Mouse (Mus musculus) left cerebral cortex, postnatal 36 days (tissue): Measurements from ENCODE around the gene Prpf38b. TPM values are rescaled to one million over a fixed set of nuclear protein-coding genes. Genes with fewer than 3 reads are reported as not detected.

Experiments used
- DNase-seq, 2 experiments: peaks; one replicate each; pipeline ENCODE4 v3.0.0; 2021 to 2022; ENCODE audit warnings: low spot score in 2 of 2, mixed read lengths in 1 of 2
- intact Hi-C: fragments of 180-260 bp; cut with DNase I; formaldehyde crosslinking; loops from one replicate; pipeline ENCODE4 v1.15.1; 2025
- total RNA-seq, 2 experiments: library from RNA; stranded (reverse); gene quantifications; 2 replicates each; pipeline ENCODE4 v1.2.3; 2021

The Prpf38b gene
- 10 to 100 TPM; 28.0 to 54.5 TPM for total RNA-seq

DNA sequence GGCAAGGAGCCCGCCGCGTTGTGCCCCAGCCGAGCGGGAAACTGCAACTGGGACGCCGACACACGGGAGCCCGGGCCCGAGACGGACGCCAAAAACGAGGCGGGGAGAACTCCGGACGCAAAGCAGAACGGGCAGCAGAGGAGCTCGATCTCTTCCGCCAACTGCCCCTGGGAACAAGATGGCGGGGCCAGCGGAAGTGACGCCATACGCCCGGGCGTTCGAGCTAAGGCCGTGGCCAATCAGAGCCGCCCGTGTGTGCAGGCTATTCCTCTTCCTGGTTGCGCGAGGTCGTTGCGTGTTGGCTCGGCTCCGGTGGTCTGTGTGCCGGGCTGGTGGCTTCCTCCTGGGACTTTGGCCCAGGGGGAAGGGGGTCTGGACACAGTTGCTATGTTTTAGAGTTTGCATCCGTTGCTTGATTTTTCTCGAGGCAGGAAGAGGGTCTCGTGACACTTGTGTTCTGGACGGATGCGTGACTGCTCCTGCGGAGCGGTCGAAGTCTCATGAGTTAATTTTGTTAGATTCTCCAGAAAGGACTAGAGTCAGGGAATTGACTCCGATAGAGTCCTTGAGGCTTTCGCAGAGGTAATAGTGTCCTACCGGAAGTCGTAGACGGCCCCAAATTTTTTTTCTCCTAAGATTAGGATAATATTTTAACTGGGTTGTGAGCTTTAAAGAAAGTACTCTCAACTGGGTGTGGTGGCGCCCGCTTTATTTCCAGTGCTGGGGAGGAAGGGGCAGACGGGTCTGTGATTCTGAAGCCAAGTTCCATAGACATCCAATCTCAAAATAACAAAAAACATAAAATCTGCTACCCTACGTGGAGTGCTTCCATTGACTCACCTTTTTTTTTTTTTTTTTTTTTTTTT lies at the start of gene Prpf38b:
TSS of gene Prpf38b (minus strand) at position 180 of the 866 bp plus-strand sequence.
- peak; percentile 95 to 96 for DNase-seq
- intact Hi-C loops: loop anchor here (1.0 to 10.0 kb wide), 4 partner anchors 54 to 207 kb away; partner anchors contain the start of gene Stxbp3

DNA sequence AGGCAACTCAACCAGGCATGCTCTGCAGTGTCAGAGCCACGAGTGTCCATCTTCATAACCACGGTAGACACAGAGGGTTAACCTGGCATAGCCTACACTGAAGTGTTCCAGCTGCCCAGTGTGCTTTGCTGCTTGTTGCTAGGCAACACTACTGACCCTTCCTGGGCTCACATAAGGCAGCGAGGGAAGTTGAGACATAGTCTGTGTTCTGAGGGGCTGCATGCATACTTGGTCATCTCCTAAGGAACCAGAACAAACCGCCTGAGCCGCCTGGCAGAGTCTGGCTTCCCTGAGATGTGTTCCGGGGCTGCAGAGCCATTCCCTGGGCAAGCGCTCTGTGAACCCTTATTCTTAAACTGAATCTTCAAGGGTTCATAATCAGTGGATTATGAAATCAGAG lies 49.7 kb upstream of the Prpf38b start:
- DNase-seq: no peak
- intact Hi-C loops: no loop called here

DNA sequence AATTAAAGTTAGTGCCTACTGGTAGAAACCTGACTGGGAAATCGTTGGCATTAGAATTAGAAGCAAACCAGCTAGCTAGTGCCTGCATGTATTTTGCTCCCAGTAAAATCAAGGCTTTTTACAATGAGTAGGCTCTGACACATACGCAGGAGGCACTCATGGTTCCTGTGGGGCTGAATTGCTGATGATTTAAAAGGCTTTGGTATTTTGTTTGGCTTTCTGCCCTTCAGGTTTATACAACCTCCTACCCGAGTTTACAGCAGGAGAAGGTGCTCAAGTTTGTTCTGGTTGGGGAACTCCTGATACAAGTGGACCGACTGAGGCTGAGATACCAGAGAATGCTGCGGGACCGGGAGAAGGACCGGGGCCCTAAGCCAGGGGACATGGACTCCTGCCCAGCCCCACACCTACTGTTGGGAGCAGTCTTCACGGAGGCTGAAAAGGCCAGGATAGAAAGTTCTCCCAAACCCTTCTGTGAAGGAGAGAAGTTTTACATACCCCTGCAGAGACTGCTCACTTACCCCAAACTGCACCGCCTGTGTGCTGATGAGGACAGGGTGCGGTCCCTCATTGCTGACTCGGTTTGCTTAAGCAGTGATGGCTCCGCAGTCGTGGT lies 48.3 kb upstream of the Prpf38b start:
- no peak for DNase-seq
- intact Hi-C loops: no loop called here

DNA sequence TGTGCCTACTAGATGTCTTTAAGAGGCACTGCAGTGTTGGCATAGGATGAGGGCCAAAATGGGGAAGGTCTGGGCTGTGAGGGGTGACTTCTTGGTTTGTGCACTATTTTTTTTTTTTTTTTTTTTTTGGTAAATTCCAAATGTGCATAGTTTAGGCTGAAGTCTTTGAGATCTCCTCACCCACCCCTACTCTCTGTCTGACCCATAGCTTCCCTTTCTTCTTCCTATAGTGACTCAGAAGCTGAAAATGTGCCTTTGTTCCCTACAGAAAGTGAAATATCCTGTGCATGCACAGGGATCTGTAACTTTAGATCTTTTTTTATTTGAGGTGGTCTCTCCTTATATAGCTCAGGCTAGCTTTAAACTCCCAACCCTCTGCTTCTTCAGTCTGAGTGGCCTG lies 46.4 kb upstream of the Prpf38b start:
- no peak for DNase-seq
- intact Hi-C loops: no loop called here

DNA sequence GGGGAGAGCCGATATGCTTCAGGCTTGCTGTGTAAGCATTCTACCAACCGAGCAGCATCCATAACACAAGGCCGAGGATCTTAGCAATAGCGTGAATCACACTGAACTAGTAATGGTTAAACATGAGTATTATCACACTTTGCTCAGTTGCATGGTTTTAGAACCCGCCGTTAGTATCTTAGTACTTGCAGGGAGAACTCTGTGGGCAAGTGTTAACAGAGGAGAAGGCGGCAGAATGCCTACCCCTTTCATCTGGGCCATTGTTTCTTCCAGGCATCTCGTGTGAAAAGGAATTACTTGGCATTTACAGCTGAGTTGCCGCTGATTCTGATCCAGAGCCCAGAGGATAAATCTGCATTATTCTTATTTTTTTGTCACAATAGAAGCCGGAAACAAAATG lies 29.5 kb upstream of the Prpf38b start:
- intact Hi-C loops: no loop called here

DNA sequence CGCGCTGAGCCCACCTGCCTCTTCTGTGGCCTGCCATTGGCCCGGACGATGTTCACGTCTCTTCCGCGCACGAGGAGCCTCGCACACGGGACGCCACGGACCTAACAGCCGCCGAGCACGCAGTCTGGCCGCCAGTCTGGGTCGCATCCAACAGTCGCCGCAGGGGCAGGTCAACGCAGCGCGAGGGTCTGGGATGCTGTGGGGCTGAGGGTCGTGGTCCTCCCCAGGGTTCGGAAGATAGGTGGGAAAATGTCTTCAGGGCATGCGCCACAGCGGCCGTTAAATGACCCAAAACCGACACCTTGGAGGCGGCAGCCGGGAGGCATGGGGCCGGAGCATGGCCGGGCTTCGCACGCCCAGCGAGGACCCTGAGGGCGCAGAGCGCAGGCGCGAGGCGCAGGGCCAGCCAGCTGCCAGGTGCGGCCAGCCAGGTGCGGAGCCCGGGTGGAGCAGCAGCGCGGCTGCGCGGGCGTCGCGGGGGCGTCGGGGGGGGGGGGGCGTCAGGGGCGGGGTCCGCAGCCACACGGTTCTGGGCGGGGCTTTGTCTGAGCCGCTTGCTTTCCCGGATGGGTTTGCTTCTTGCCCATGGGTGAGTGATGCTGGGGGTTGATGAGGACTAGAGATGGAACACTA lies 28.6 kb upstream of the Prpf38b start, which contains the start of gene Gm9857:
TSS of gene Gm9857 (minus strand) at position 445 of the 633 bp plus-strand sequence.
- DNase-seq: no peak
- intact Hi-C loops: no loop called here

More for the DNA sequence above, 29.5 kb upstream of the Prpf38b start:
- DNase-seq: no peak

DNA sequence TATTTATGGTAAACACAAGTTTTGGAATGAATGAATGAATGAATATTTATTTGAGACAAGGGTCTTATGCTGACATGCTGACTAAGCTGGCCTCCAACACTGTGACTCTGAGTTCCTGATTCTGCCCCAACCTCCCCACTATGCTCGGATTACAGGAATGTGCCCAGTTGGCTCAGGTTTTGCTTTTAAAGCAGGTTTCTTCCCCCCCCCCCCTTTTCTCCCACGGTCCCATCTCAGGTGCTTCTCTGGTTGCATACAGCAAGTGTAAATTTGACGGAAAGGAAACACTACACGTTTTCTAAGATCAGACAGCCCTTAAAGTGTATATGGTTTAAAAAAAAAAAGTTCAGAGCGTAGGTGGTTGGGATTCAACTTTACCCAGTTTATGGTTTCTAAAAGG lies 28.0 kb upstream of the Prpf38b start, which contains the start of gene Henmt1:
TSS of gene Henmt1 (plus strand) at position 301 of the 400 bp plus-strand sequence.
- DNase-seq: no peak
- intact Hi-C loops: no loop called here

DNA sequence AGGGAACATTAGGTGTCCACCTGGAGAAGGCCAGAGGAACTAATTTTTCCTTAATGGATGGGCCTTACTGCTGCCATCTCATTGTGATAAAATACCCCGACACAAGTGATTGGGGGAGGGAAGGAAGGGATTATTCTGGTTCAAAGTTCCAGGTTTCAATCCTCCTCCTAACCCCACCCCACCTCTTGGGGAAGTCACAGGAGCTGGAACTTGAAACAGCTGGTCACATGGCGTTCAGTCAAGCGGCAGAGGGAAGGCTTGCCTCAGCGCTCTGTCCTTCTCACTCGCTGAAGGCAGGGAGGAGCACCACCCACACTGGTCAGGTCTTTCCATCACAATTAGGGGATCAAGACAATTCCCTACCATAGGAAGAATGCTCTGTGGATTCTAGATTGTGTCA lies 27.2 kb upstream of the Prpf38b start:
- intact Hi-C loops: no loop called here
- no peak for DNase-seq

DNA sequence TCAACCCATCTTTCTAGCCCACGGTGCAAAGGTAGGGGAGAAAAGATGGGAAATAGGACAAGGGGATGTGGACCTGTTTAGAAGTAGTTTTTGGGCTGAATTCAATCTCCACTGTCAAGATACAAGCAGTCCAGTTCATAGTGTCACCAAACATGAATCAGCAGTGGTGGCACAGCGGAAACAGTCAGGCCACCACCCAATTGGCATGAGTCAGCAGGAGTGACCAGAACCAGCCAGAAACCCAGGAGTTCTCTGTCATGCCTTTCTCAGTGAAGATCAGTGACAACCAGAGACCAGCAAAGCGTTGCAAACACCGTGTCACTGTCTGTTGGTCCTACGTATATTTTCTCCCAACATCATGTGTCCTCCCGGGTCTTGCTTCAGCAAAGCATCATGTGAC lies 22.0 kb upstream of the Prpf38b start:
- DNase-seq: no peak
- intact Hi-C loops: no loop called here

DNA sequence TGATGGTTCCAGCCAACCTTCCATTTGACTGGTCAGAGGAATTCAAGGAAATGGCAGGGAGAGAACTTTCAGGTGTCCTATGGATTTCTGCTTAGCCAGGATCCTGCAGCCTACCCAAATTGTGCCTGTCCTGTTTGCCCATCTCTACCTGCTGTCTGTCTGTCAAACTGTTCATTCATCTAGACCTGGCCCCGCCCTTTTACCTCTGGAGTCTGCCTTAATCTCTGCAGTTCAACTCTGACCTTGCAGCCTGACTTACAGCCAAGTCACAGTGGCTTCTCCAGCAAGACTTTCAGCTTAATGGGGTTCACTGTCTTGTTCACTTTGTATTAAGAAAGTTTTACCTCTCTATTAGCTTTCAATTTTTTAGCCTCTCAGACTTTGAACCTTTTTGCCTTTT lies 14.8 kb upstream of the Prpf38b start:
- intact Hi-C loops: no loop called here
- DNase-seq: no peak

DNA sequence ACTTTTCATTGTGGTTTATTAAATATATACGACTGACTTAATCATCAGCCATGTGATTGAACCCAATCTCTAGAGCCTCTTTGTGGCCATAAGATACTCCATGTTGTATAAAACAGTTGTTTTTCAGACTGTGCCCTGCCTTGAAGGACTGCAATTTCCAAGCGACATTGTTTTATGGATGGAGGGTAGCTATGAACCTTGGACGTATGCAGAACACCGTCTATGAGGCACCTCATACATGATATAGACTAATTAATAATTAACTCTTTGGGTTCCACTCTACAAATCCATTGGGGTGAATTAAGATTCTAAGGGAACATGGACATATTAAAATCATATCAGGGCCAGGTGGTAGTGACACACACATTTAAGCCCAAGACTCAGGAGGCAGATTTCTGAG lies 14.2 kb upstream of the Prpf38b start:
- no peak for DNase-seq
- intact Hi-C loops: no loop called here

DNA sequence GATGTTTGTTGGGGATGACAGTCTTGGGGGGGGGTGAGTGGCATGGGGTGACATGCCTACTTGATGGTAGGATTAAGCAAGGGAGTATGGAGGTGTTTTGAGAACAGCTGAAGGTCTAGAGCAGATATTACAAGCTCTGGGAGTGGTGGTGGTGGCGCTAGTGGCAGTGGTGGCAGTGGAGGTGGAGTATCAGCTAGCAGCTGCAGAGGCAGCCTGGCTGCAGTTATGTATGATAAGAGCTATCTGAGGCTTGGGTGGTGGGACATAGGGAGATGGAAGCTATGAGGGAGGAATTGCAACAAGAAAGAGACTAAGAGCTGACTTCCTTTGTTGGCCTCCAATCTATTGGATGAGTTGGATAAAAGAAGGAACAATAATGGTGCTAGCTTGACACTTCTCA lies 10.3 kb upstream of the Prpf38b start:
- DNase-seq: no peak
- intact Hi-C loops: no loop called here

DNA sequence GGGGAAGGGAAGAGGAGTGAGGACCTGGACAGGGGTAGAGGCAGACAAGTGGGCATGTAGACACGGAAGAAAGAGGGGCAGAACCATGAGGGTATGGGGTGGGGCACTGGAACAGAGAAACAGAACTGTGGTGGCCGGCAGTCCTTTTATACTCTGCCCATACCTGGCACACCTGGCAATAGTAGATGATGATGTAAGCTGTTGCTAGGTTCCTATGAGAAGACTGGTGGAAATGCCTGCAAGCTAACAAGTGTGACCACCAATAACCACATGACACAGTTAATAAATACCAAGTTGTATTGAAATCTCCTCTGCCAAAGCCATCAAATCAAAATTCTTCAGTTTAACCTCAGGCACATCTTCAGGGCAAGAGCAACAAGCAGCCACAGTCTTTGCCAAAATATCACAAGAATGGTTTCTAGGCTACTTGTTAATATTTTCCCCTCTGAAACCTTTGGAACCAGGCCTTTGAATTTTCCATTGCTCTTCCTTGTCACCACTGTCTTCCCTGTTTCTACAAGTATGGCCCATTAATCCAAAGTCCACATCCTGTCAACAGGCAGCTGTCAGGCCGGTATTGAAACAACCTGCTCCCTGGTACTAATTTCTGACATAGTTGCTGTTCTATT lies 9.0 kb upstream of the Prpf38b start:
- no peak for DNase-seq
- intact Hi-C loops: no loop called here

DNA sequence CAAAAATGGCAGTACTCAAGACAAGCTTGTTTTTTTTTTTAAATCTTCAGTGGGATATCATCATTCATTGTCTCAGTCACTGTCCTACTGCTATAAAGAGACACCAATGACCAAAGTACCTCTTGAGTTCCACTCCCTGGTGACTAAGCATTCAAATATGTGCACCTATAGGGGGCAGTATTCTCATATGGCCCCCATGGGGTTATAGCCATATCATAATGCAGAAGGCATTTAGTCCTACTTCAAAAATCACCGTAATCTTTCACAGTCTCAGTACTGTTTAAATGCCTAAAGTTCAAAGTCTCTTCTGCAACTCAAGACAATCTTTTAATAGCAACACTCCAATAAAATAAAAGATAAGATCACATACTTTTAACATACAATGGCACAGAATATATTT lies 7.3 kb upstream of the Prpf38b start:
- DNase-seq: no peak
- intact Hi-C loops: loop anchor here (10.0 kb wide), 1 partner anchor 214 kb away; no protein-coding TSS in a partner anchor

DNA sequence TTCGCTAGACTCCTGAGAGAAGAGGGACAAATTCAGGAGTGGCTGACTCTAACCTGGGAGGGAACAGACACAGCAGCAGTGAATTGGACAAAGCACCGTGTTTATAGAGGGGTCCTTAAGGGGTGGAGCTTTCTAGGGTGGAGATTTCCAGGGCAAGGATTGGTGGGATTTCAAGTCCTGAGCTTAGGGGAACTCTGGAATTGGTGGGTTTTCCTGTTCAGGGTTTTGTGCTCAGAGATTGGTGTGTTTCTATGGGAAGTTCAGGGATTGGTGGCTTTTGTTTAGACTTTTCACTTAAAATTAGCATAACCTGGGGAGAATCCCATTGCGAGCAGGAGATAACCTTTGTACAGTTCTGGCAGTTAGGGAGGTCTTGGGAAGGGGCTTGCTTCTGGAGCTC lies 6.5 kb upstream of the Prpf38b start:
- no peak for DNase-seq
- intact Hi-C loops: loop anchor here (10.0 kb wide), 1 partner anchor 213 kb away; no protein-coding TSS in a partner anchor

DNA sequence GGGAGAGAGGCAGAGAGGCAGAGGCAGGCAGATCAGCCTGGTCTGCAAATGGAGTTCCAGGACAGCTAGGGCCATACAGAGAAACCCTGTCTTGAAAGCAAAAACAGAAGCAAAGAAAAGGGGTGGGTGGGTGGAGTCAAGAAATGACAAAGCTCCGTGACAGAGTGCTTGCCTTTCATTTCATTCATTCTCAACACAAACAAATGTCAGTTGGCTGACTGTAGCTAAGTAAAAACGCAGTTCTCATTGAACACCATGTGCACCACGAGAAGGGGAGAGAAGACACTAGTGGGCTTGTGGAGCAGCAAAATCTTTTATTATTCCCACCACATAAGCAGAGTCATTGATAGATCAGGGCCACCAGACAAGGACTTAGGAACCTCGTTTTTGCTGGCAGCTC lies 5.3 kb upstream of the Prpf38b start:
- DNase-seq: no peak
- intact Hi-C loops: loop anchor here (10.0 kb wide), 1 partner anchor 212 kb away; no protein-coding TSS in a partner anchor

DNA sequence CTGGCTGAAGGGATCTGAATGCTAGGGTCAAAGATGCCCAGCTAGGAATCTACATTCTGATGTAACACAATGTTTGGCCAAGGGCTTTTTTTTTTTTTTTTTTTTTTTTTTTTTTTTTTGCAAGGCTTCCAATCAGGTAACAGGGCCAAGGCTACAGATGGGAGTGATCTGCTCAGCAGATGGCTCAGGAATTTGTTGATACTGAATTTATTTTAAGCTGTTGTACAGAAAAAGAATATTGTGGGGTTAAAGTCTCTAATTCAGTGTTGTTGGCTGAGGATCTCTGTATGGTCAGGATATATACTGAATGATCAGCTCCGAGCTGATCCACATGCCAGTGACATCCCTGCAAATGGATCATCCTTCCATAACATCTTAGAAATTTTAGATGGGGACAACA lies 4.5 kb upstream of the Prpf38b start:
- no peak for DNase-seq
- intact Hi-C loops: loop anchor here (10.0 kb wide), 1 partner anchor 211 kb away; no protein-coding TSS in a partner anchor

DNA sequence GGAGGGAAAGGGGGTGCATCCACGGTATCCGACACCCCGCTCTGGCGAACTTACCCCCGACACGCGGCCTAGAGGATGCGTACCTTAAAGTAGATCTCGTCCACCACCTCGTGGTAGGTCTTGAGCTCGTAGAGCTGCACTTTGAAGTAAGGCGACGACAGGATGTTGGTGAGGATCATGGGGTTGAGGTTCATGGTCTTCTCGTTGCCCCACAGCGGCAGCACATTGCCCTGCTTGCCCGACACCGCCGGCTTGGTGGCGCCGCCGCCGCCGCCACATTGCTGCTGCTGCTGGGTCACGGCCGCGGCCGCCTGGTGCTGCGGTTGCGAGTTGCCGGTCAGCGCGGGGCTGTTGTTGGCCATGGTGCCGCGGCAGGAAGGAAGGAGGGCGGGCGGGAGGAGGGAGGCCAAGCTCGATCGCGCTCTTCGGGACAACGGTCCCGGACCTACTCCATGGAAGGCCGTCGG lies 413 bp downstream of the Prpf38b start:
- peak; percentile 48 to 59 for DNase-seq
- intact Hi-C loops: loop anchor here (1.0 to 10.0 kb wide), 4 partner anchors 54 to 206 kb away; partner anchors contain the start of gene Stxbp3

DNA sequence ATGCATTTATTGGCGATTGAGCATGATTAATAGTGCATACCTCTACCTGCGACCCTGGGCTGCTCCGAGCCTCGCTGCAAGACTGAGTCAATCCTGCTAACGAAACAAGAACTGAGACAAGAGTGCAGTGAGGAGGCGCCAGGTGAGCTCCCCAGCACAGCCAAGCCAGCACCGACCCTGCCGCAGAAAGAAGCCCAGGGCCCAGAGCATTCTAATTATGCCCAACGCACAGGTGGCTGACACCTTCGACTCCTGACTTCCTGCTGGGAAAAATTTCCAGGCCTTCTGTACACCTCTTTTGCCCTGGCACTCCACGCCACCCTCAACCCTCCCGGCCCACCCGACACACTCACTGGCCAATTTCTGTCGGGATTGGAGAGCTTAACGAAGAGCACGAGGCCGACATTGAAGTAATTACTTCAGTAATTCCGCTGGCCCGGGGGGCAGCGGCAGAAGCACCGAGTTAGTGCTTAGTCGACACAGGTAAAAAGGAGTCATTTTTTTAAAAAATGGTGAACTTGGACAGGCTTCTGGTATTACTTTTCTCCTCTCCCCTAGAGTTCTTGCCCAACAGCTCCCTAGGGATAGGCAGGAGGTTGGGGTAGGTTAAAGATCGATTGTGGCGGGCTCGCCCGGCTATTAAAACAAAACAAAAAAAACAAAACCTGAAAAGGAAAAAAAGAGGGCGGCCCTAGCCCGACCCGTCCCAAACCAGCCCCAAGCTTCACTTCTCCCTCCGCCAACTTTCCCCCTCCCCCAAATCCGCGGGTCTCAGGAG lies 1.0 kb downstream of the Prpf38b start:
- intact Hi-C loops: loop anchor here (1.0 to 10.0 kb wide), 4 partner anchors 53 to 206 kb away; partner anchors contain the start of gene Stxbp3
- no peak for DNase-seq
